Mouse (Mus musculus): ENCODE data around the gene Rgs6. TPM values are rescaled to one million over a fixed set of nuclear protein-coding genes. Genes with fewer than 3 reads are reported as not detected.

Gene Rgs6
- polyA plus RNA-seq, 2 experiments from 2014 or later, result 0.49 TPM; not detected in 1

DNA sequence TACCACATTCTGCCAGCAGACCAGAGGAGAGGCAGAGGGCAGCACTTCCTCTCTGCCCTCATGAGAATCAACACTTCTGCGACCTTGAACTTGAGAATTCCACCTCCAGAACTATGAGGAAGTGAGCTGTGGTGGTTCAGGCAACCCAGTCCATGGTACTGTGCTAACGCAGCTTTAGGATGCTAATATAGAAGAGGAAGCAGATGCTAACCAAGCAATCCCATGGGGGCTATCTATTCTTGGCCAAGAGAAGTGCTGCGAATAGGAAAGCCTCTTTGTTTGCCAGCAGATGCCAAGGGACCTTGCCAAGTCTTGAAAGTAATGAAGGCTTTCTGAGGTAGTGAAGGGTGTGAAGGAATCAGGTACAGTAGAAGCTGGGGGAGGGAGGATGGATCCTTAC is 451.8 kb downstream of the Rgs6 start:
- no peak for ATAC-seq

DNA sequence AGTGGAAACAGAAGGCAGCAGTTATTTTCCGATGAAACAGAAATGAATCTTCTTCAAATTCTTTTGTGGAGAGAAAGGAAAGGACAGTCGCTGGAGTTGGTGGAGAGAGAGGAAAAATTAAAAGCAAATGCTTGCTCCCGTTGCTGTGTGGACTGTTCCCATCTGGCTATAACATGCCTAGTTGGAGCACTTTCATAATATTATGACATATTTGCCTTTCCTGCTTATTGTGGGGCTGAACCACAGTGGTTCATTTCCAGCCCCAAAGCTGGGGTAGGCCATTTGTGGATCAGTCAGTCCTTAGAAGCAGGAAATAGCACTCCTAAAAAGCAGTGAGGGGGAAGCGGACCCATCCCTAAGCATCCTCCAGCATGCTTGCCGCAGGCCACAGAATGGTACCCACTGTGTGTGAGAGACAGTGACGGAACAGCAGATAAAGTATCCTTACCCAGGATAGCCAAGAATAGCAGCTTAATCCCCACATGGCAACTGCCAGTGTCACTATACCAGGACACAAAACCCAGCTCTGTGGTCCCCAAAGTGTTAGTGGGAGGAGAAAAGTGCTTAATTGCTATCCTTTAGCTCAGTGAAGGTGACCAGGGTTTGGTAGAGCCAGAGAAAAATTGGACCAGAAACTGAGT is 456.0 kb downstream of the Rgs6 start:
- no peak for ATAC-seq

DNA sequence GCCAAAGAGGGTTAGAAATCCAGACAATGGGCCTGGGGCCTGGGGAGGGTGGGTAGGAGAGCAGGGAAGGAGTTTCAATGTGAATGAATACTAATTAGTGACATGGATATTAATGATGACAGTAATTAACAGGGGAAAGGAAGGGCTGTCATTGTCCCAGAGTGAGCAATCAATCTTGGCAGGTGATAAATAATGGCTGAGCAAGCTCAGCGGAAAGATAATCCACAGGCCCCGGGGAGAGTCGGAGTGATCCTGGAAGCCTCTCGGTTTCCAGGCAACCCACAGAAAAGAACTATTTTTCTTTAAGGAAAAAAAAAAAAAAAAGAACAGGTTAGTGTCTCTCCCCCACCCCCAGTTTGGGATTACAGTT is 456.5 kb downstream of the Rgs6 start:
- ATAC-seq, result no peak

DNA sequence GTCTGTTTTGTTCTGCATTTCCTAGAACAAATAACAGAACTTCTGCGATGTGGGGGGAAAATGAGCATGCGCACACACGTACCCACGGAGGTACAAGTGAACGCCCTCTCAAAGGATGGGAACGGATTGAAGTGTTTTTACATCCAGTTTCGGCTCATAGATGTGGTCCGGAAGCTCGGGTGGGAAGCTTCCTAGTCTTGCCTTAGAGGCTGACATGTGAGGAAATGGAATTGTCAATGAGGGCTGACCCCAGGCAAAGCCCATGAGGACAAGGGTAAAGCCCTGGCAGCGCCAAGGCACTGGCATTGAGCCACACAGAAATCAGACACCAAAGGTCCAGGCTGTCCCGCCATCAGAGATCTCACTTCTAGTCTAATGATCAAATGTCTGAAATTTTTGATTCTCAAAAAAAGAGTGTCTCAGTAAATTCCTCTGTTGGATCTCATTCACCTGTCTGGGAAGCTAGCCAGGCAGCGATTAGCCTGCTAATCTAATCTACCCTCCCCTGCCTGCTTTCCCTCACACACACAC is 457.0 kb downstream of the Rgs6 start:
- no peak for ATAC-seq

DNA sequence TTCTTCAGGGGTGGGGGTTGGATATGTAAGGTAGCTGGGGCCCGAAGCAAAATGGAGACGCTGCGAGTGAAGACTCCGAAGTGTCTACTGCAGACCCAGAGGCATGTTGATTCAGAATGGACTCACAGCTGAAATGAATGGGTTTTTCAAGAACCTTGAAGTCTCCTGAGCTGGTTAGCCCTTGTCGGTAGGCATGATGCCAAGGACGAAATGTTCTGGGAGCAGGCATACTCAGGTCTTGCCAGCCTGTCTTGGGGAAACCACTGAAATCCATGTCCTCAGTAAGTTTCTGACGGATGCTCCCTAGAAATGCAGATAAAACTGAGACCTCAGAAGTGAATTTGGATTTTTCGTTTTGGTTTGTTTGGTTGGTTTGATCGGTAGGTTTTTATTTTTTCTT is 458.6 kb downstream of the Rgs6 start:
- ATAC-seq, result no peak

DNA sequence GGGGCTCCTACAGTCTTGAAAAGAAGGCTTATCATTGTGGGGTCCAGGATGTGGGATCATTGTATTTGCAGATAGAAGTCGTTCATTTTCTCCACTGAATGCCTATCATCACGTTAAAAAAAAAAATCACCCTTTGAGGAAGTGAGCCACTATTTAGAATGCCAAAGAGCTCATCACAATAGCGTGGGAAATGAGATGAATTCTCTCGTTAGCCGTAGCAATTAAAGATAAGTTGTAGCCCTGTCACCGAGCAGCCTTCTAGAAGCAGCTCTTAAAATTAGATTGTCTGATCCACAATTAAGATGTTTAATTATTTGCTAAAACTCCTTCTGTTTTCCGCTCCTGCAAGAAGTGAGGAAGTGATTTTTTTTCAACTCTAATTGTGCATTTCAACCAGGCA is 459.6 kb downstream of the Rgs6 start:
- ATAC-seq, result no peak

DNA sequence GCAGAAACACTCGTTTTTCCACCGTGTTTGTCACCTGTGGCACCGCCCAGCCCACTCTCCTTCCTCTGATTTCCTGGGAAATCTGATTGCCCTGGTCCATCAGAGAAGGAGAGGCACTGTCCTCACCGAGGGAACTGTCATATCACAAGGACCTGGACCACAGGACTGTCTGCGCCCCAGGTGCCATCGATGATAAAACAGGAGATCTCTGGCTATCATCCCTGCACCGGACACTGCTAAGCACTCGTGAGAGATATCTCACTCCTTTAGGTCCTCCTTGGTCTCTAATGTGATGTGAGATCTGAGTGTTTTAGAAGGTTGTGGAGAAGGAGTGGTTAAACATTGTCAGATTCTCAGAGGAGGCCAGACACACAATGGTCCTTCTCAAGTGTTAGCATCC is 462.4 kb downstream of the Rgs6 start:
- ATAC-seq, result no peak

DNA sequence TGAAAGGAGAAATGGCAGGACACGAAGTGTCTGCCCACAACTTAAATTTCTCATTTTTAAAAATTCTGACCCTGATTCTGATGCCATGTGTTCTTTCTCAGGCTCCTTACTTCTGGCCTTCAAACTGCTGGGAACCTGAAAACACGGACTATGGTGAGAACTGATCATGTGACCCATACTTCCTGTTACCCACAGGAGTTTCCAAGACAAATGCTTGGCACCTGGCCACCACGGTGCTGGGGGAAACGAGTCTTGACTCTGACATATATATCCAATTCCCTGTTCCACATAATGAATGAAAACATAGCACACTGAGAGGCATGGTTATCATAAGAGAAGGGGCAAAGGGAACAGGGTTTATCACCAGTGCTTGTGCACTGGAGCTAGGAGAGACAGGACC is 464.3 kb downstream of the Rgs6 start:
- no peak for ATAC-seq

DNA sequence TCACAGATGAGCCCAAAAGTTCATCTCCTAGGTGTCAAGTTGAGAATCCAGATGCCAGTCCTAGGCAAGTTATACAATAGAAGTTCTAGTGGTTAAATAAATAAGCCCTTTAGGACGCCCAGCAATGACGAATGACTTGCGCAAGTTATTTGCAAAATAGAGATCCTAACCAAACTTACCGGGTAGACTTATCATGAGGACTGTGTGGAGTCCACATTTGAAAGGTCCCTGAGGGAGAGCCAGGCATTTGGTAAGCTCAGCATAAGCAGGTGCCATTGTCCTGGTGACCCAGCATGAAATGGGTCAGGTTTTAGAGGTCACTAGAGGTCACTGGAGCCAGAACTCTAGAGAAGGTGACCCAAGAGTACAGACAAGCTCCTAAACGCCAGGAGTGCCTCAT is 467.6 kb downstream of the Rgs6 start:
- ATAC-seq, result no peak

DNA sequence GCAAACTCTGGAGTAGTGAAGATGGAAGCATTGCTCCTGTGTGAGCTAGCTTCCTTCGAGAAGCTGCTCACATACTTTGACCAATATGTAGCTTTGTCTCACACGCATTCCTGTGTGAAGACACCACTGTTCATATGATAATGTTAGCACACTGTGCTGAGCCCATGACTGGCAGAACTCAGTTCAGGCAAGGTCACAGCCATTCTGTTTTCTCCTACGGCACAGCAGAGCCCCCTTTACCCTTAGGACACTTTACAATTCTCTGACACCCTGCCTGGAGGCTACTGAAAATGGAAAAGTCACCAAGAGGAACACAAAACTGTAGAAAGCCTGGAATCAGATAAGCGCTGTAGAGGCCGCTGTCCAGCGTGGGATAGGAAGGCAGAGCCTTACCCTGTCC is 478.3 kb downstream of the Rgs6 start:
- ATAC-seq, result no peak

DNA sequence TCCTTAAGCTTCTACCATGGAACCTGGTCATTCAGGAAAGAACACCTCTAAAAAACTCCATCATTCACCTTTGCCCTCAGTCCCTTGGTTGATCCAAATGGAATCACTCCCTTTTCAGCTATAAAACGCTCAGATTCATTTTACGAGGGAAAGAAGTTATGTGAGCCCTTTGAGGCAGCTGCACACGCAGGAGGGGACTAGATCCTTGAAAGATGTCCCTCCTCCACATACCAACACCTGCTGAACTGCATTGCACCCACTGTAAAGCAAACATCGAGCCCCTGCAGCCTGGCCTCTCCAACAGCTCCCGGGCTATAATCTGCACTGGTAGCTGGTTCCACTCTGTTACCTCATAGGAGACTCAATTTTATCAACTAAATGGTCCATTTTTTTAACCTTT is 482.8 kb downstream of the Rgs6 start:
- no peak for ATAC-seq

DNA sequence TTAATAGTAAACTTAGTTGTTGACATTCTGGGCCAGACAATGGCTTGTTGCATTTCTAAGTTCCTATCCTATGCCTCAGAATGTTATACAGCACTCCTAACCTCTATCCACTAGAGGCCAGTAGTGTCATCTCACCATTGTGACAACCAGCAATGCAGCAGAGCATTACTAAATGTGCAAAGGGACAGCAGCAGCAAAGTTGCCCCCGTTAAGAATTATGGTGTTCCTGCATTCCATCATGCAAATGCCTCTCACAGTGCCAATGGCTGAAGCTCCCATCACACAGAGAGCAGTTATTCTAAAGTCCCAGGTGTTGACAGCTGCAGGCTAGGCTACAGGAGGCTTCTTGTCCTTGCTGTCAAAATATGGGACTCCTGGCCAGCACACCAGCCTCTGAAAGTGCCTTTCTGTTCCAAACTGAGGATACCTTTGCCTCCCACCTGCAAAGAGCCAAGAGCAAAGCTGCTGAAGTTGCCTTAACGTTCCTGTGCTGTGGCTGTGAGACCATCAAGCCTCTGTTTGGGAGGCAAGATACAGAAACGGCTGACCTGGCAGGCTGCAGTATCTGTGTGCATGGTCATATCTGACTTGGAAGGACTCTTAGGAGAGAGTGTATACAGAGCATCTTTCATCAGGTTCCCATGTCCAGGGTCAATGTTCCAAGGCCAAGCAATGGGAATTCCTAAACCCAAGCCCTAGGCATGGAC is 484.2 kb downstream of the Rgs6 start:
- no peak for ATAC-seq

DNA sequence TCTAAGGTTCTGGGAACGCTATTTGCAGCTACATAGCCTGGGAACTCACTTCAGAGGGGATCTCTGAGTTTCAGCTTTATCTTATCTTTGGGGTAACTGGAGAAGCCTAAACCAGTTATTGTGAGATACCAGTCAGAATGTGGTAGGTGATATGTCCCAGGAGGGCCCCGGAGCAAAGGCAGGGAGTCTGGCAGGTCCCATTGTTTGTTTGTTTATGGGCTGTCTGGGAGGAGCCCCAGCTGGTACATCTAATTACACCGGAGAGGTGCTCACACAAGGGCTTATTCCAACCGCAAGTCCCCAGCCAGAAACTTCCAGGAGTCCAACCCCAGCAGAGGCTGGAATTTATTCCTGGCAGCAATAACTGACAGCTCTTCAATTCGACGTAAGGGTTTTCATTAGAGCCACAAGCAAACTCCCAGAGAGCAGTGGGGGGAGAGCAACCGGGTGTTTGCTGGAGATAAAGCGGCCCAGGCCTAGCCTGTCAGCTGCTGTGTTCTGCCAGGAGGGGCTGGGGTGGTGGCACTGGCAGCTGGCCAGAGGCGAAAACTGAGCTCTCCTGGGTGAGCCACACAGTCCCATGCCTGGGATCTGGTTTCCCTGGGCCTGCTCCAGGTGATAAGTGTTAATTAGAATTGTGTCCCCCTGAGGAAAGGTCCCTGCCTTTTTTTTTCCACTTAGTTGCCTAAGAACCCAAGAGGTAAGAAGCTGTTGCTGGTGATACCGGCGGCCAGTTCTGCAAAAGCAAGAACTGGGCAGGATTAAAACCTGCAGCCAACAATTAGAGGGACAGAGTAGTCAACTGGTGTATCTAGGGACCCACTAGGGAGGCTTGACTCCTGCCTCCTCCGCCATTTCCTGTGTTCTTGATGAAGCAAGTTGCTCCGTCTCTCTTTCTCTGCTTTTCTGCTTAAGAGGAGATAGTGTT is 485.1 kb downstream of the Rgs6 start:
- ATAC-seq, result no peak

DNA sequence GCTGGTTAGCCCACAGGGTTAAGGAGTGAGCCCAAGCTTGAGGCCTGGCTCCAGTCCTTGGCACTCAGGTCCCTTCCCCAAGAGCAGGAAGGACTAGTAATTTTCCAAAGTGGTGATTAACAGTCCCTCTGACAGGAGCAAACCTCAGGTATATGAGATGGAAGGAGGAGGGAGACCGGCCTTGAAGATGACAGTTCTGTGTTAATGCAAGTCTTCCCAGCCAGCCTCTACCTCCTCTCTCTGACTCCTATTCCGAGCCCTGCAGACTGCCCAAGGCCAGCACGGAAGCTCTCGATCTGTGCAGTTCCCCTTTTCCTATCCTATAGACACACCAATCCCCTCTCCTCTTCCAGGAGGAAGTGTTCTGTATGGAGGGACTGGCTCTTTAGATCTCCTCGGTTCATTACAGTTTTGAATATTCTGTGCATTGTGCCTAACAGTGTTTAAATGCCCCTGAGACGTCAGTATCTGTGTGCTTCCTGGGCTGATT is 485.8 kb downstream of the Rgs6 start:
- ATAC-seq, result no peak

DNA sequence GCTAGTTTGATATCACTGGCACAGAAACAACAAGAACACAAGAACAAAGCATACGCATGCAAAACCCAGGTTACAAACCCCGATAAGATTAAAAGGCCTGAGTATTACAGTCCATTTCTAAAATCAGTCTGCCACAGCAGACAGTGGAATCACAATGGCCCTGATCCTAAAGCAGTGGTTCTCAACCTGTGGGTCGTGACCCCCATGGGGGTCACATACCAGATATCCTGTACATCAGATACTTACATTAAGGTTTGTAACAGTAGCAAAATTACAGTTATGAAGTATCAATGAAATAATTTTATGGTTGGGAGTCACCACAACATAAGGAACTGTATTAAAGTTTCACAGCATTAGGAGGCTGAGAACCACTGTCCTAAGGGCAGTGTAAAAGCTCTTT is 488.1 kb downstream of the Rgs6 start:
- no peak for ATAC-seq

DNA sequence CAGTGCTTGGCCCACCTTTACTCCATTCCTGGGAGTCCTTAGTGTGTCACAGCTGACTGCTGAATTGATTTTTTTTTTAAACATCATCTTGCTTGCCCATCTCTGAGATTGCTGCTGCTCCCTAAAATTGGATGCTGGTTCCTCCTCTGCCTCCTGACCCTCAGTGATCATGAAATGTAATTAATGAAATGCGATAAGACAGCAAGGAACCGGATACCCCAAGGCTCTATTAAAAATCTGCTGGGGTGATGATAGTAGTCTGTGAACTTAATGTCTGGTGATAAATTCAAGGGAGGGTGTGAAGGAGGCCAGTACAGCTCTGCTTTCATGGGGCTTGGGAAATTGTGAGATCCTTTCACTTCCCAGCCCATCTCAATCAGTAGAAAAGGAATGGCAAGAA is 489.4 kb downstream of the Rgs6 start:
- no peak for ATAC-seq

DNA sequence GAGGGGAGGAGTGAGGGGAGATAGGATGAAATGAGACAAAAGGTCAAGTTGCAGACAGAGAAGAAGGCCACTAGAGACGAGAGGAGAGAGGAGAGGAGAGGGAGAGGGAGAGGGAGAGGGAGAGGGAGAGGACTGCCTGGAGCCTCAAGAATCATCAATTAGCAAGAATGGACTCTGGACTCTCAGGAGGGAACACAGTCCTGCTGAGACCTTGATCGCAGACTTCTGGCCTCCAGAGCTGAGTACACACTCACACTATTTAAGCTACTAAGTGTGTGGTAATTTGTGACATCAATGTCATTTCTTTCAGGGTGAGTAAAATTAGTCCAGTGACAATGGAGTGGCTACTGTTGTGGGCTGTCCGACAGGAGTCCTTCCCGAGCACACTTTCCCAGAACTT is 495.3 kb downstream of the Rgs6 start:
- ATAC-seq, result no peak

DNA sequence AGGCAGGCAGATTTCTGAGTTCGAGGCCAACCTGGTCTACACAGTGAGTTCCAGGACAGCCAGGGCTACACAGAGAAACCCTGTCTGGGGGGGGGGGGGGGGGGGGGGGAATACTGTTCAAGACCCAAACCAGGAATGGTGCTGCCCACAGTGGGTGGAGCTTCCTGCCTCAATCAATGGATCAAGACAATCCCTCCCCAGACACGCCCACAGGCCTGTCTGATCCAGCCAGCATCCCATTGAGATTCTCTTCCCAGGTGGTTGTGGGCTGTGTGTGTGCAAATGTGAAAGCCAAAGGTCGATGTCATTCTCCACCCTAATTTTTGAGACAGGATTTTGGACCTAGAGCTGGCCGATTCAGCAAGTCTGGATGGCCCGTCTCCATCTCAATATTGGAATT is 496.5 kb downstream of the Rgs6 start:
- ATAC-seq, result no peak

DNA sequence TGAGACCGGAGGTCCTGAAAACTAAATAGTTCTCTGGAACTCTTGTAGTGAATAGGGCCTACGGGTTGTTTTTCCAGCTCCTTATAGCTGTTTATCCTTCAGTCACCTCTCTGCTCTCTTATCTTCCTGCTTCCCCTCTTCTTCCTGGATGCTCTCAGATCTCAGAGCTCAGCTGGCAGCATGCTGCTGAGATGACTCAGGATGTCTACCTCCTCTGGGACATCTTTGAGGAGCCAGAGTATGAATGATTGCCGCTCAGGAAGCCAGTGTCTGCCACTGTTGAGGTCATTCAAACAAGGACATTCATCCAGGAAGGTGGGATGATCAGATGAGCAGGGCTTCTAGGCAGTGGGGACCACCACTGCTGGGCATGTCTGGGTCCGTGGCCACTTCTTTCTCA is 498.9 kb downstream of the Rgs6 start:
- no peak for ATAC-seq

DNA sequence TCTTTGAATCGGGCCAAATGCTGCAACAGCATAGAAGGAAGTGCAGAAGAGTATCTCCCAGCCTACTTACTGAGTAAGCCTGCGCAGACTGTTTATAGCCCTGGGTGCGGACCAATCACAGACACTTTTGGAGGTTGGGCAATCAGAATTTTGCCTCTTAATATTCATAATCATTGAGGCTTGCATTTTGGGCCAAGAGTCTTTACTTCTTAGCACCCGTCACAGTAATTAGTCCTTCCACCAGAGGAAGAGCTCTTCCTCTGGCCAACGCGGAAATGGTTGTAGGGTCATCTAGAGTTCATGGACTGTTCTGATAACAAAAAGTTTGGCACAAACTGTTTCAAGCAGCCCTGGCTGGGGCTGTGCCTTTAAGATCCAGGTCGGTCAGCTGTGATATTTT is 499.5 kb downstream of the Rgs6 start:
- ATAC-seq, result no peak

DNA sequence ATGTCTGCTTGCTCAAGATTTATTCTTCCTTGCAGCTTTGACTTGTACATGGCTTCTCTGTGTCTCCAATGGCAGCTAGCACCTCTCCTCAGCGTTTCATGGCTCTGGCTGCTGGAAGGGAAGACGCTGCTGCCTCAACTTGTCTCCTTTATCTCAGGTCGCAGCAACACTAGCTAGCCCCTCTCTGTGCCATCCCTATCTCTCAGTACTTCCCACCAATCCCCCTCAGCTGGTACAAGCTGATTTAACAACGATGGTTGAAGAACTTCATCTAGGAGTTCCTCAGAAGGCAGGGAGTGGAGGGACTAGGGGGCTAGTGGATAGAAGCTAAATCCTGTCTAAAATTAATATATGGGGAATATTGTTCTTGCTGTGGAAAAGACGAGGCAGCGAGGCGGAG is 503.9 kb downstream of the Rgs6 start:
- ATAC-seq, result no peak

DNA sequence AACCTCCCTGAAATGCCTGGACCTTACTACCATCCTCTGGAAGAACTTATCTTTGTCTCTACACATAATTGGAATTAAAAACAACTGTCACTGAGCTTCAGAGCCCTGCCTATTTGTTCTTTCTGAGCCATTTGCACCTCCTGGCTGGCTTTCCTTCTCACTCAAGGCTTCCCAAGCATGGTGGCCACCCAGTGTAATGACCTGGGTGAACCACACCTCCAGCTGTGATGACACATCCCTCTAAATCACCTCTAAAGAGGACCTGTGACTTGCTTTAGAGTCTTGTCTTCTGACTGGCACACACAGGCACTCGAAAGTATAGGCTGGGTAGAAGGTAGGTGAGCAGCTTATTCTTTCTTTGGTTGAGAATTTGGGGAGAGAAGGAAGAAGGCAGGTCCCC is 509.7 kb downstream of the Rgs6 start:
- ATAC-seq, result no peak

DNA sequence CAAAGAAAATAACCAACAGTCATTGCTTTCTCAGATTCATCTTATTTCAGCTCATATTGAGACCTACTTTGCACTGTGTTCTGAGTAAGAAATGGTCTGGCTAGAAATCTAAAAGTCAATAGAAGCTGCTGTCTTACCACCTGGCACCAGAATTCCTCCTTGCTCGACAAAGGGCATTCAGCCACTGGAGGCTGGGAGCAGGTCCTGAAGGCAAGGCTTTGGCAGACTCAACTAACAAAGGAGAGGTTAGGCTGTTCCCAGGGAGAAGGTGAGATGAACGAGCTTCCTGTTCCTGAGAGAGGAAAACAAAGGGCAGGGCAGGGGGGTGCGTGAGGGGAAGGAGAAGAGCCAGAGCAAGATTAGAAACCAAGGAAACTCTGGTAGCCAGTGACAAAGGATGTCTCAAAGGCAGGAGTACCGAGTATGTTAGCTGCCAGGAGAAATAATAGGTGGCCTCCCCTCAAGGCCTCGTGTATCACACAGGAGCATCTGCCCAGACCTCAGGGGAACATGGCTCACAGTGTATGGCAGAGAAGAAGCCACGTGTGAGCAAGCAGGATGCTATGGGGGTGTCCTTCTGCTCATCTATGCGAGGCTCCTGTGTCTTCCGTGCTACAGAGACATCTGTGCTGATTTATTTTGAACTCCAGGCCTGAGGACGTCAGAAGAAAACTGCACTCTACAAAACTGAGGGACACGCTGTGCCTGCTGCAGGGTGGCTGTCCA is 510.7 kb downstream of the Rgs6 start:
- ATAC-seq, result no peak
